Mouse (Mus musculus): Measurements from ENCODE around the gene Trmt1. TPM values are rescaled to one million over a fixed set of nuclear protein-coding genes. Genes with fewer than 3 reads are reported as not detected.
"Not testable (repeated sequence)": the region's sequence is repeated elsewhere in the genome, so short reads cannot be mapped to it uniquely, and the experiment has no call there.

The Trmt1 gene
- polyA plus RNA-seq, 1 experiment from 2014 or later = 57.8 TPM

DNA sequence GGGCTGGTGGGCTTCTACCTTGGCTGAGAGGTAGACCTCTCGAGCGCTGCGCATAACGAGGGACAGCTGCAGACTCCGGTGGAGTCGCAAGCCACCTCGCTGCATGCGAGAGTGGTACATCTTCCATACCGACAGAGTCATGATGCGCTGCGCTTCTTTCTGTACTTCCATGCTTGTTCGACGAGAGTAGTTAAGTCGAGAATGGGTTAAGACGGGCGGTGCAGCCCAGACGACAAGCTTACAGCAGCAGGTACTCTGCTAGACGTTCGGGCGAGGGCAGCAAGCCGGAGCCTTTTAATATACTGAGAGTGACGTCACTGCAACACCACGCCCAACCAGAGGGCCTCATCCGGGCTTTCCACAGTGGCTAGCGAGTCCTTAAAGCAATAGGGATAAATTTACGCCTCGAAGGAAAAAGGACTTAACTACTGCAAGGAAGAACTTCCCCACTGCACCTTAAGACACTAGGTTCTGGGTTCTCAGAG is 23.5 kb upstream of the Trmt1 start, which contains the start of gene Ier2:
TSS of gene Ier2 (minus strand) at position 272 of the 485 bp plus-strand sequence.
- Histone ChIP-seq H3K27ac (peak within 1 kb of the TSS; percentile 95), H3K4me1 (replicated peaks) (peaks cover 70% of the 10 kb centered on the region), H3K36me3 (0 out of 2 replicates have a peak, but pooled peaks cover 3% of the 10 kb centered on the region), H3K9me3 (no peaks in the 10 kb centered on the region), H3K4me3 (peak within 1 kb of the TSS; percentile 97), H3K27me3 (ENCODE audit: insufficient read depth, poor library complexity, severe bottlenecking) (no peaks in the 10 kb centered on the region)
- peak; percentile 95 for DNase-seq (ENCODE audit: low spot score)
- under 1% methylated on average over 27 of the region's 27 CpGs for WGBS

DNA sequence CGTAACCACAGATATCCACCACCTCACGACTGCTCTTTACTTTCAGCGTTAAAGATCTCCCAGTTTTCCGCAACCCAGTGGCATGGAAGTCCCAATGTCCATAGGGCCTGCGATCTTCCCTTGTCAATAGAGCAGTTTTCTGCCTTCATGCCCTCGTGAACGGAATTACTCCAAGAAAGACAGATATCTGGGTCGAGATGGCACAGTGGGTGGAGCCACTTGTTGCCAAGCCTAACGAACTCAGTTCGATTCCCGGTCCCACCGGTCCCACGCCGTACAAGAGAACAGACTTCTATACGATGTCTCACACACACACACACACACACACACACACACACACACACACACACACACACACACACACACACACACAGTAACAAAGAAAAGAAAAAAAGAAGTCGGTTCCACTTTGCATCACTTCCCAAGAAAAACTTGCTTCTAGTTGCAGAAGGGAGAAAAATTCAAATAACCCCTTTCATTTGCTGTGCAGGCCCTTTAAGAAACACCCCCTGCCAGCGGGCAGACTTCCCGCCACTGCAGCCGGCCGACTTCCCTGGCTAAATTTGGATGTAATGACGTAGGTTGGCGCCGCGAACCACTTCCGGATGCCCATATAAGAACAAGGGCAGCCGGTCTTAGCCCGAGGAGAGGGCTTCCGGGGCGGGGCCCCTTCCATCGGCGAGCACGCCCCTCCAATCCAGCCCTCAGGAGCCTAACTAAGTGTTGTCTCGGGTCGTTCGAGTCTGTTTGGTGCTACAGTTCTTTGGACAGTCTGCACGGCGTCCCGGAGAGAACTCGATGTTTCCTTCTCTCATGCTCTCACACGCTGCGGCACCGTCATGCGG is 22.4 kb upstream of the Trmt1 start:
- Histone ChIP-seq H3K9me3 (no peaks in the 10 kb centered on the region), H3K36me3 (peaks cover 14% of the 10 kb centered on the region), H3K4me1 (replicated peaks) (peaks cover 63% of the 10 kb centered on the region), H3K27ac (peak overlapping the region; percentile 95), H3K27me3 (ENCODE audit: insufficient read depth, poor library complexity, severe bottlenecking) (no peaks in the 10 kb centered on the region), H3K4me3 (peak overlapping the region; percentile 97)
- WGBS = 3% methylated on average over 43 of the region's 43 CpGs
- peak; percentile 97 for DNase-seq (ENCODE audit: low spot score)

DNA sequence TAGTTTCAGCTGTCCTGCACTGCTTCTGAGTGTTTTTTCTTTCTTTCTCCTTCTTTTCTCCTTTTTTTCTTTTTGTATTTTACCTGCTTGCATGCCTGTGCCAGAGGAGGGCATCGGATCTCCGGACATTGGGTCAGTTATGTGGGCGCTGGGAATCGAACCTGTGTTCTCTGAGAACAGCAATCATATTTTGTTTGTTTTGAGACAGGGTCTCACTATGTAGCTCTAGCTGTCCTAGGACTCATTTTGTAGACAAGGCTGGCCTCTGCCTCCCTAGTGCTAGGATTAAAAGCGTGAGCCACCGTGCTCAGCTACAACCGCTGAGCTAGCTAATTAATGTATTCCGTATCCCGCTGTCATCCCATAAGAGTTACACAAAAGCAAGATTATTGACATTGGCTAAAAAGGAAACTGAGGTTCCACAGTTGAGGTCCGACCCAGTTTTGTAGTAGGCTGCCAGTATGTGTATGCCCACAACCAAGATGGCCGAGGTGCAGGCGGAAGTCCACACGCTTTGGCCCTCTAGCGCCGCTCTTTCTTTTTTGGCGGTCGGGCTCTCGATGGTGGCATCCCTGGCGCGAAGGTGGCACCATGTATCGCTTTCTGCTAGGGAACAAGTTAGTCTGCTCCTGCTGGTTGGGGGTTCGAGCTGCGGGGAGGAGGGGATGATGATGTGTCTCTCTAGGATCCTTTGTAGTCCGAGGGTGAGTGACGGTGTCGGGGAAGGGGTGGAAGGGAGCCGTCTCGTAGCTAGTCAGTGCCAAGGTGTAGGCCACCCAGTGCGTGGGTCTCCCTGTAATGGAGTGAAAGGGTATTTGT is 21.3 kb upstream of the Trmt1 start:
- Histone ChIP-seq H3K27me3 (ENCODE audit: insufficient read depth, poor library complexity, severe bottlenecking) (no peaks in the 10 kb centered on the region), H3K4me1 (replicated peaks) (peaks cover 53% of the 10 kb centered on the region), H3K4me3 (peak overlapping the region; percentile 97), H3K9me3 (no peaks in the 10 kb centered on the region), H3K36me3 (peaks cover 24% of the 10 kb centered on the region), H3K27ac (peak overlapping the region; percentile 95)
- DNase-seq (ENCODE audit: low spot score) = peak; percentile 83
- WGBS = under 1% methylated on average over 29 of the region's 29 CpGs

DNA sequence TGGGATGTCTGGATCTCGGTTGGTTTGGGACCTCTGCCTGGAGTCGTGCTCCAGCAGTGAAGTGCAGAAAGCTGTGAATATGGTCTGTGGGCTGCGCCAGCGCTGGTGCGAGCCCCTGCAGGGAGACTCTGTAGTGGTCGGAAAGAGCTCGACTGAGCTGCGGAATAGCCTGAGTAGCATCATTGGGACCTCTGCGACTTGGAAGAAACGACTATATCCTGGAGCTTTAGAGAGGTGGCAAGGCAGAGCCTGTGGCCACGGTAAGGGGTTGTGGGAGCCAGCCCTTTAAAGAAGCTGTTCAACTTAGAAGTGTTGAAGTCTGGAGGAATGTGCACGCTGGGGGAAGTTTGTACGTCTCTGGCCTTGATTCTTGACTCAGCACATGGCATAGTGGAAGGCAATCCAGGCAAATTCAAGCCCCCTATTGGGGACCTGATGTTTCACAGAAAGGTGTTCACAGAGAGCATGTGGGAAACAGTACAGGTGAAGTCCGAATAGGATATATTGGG is 20.7 kb upstream of the Trmt1 start:
- Histone ChIP-seq H3K27me3 (ENCODE audit: insufficient read depth, poor library complexity, severe bottlenecking) (no peaks in the 10 kb centered on the region), H3K36me3 (peaks cover 30% of the 10 kb centered on the region), H3K4me3 (peak overlapping the region; percentile 97), H3K9me3 (no peaks in the 10 kb centered on the region), H3K27ac (peak overlapping the region; percentile 95), H3K4me1 (replicated peaks) (peaks cover 46% of the 10 kb centered on the region)
- 3% methylated on average over 14 of the region's 14 CpGs for WGBS
- no peak for DNase-seq (ENCODE audit: low spot score)

DNA sequence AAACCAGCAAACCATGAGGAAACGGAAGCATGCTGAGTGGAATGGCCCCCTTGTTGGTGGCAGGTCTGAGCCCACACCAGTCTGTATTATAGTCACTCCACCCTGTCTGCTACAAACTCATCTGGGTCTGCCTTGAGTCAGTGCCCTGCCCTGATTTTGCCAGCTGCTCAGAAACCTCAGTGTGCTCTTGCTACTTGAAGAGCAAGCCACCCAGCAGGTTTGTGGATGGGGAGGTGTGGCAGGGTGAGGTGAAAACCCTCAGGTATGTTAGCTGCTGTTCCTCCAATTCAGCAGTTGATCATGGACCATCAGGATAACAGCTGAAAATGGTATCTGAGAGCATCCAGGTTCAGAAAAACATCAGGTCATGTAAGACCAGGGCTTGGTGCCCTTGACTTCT is 18.0 kb upstream of the Trmt1 start:
- H3K27ac ChIP-seq = no peak overlapping the region
- DNase-seq (ENCODE audit: low spot score) = no peak
- H3K9me3 ChIP-seq = no peaks in the 10 kb centered on the region
- H3K4me3 ChIP-seq = no peak overlapping the region
- H3K27me3 ChIP-seq (ENCODE audit: insufficient read depth, poor library complexity, severe bottlenecking) = no peaks in the 10 kb centered on the region
- WGBS = 76% methylated on average over 1 of the region's 1 CpGs
- peaks cover 57% of the 10 kb centered on the region for H3K36me3 ChIP-seq
- peaks cover 22% of the 10 kb centered on the region for H3K4me1 ChIP-seq (replicated peaks)

DNA sequence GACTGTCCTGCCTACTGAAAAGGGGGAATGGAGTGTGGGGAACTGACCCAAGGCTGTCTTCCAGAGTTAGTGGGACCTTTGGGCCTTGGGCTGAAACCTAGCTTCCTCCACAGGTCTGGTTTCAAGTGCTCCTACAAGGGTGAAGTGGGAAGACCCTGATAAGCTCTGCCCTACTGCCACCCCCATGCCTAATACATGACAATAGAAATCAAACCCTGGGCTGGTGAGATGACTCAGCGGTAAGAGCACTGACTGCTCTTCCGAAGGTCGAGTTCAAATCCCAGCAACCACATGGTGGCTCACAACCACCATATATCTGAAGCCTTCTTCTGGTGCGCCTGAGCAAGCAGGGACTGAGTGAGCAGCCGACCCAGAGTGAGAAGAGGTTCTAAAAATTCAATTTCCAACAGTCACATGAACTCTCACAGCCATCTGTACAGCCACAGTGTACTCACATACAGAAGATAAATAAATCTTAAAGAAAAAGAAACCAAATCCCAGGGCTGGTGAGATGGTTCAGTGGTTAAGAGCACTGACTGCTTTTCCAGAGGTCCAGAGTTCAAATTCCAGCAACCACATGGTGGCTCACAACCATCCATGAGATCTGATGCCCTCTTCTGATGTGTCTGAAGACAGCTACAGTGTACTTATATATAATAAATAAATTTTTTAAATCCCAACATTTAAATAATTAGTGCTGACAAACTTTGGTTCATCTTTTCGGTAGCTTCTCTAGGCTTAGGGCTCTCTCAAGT is 17.2 kb upstream of the Trmt1 start:
- Histone ChIP-seq H3K27me3 (ENCODE audit: insufficient read depth, poor library complexity, severe bottlenecking) (no peaks in the 10 kb centered on the region), H3K36me3 (peaks cover 65% of the 10 kb centered on the region), H3K4me1 (replicated peaks) (peaks cover 16% of the 10 kb centered on the region), H3K4me3 (no peak overlapping the region), H3K27ac (no peak overlapping the region), H3K9me3 (no peaks in the 10 kb centered on the region)
- WGBS = 88% methylated on average over 6 of the region's 6 CpGs
- no peak for DNase-seq (ENCODE audit: low spot score)

DNA sequence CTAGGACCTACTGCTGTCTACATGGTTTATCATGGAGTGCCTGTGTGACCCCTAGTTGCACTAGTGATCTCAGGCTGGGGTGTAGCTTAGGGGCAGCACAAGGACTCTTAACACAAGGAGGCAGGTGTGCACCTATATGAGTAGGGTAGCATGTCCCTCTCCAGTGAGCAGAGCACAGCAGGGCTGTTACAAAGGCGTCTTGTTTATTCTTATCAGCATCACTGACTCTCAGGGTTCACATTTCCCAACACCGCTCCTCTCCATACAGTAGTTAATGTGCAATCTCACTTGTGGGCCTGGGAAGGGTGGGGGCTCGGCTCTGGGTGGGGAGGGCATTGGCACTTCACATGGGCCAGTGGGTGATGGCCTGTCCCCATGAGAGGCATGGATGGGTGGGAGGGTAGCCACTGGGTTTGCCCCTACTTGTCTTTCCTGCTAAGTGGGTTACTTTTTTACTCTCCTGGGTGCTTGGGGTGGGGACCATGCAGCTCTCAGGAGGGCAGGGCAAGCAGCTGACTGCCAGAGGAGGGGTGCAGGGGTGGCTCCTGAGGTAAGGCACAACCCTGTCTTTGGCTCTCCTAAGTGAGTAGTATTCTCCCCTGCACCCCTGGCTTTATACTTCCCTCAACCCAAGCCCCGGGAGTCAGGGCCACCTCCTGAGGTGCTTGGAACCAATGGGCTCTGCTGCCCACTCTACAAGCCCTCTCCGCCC is 15.7 kb upstream of the Trmt1 start:
- DNase-seq (ENCODE audit: low spot score); H3K9me3 ChIP-seq; H3K4me3 ChIP-seq; H3K27me3 ChIP-seq (ENCODE audit: insufficient read depth, poor library complexity, severe bottlenecking); H3K27ac ChIP-seq: not testable (repeated sequence)
- WGBS = 91% methylated on average over 5 of the region's 5 CpGs
- Histone ChIP-seq H3K4me1 (replicated peaks) (peaks cover 11% of the 10 kb centered on the region), H3K36me3 (peaks cover 80% of the 10 kb centered on the region)

DNA sequence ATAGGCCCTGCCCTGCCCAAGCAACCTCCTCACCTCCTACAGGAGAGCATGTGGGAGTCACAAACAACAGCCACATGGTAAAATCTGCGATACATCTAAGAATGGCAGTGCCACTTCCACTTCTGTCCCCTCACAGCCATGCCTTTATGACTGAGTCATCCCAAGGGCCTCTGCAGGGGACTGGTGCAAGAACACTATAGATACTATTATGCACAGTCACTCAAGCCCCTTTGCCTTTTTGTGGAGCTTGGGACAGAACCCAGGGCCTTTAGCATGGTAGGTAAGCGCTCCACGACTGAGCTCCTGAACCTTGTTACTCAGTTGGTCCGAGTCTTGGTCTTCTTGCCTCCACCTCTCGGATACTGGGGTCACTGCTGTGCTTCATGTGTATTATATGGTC is 8.8 kb upstream of the Trmt1 start:
- H3K27me3 ChIP-seq (ENCODE audit: insufficient read depth, poor library complexity, severe bottlenecking) = no peaks in the 10 kb centered on the region
- H3K27ac ChIP-seq = no peak overlapping the region
- WGBS = 96% methylated on average over 5 of the region's 5 CpGs
- no peak overlapping the region for H3K4me3 ChIP-seq
- H3K4me1 ChIP-seq (replicated peaks) = no peaks in the 10 kb centered on the region
- H3K36me3 ChIP-seq = peaks cover 86% of the 10 kb centered on the region
- DNase-seq (ENCODE audit: low spot score) = no peak
- H3K9me3 ChIP-seq = no peaks in the 10 kb centered on the region

DNA sequence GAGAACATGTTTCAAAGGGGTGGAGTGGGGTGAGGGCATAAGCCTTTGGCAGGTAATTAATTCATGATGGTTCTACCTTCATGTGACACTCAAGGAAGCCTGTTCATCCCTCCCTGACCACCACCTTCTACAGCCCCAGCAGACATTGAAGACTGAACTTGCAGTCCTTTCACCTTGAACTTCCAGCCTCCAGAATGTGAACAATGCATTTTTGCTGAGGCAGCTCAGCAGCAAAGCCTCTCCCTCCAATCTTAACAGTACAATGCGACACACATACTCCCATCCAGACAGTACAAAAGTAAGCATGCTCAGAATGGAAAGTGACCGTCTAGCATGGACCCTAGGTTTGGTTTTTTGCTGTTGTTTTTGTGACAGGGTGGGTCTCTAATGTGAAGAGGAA is 4.6 kb upstream of the Trmt1 start:
- WGBS = 89% methylated on average over 2 of the region's 2 CpGs
- Histone ChIP-seq H3K9me3 (no peaks in the 10 kb centered on the region), H3K36me3 (peaks cover 73% of the 10 kb centered on the region), H3K4me1 (replicated peaks) (peaks cover 21% of the 10 kb centered on the region), H3K4me3 (no peak overlapping the region), H3K27me3 (ENCODE audit: insufficient read depth, poor library complexity, severe bottlenecking) (no peaks in the 10 kb centered on the region), H3K27ac (no peak overlapping the region)
- no peak for DNase-seq (ENCODE audit: low spot score)

DNA sequence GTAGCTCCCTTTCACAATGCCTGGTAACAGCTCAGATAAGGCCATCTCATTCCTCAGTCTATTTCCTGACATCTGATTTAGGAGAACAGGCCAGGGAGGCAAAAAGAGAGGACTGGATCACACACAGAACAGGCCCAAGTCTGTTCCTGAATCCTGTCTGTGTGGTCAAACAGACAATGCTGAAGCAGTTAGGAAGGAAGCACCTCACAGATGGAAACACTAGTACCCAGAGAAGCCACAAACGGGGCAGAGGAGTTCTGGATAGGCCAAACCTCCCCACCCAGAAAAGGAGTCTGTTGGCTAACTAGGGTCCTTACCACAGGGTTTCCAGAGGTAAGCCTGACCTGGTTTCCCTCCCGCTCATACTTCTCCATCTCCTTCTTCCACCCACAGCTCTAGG is 3.9 kb upstream of the Trmt1 start:
- DNase-seq (ENCODE audit: low spot score) = no peak
- H3K36me3 ChIP-seq = peaks cover 65% of the 10 kb centered on the region
- WGBS = 93% methylated on average over 2 of the region's 2 CpGs

DNA sequence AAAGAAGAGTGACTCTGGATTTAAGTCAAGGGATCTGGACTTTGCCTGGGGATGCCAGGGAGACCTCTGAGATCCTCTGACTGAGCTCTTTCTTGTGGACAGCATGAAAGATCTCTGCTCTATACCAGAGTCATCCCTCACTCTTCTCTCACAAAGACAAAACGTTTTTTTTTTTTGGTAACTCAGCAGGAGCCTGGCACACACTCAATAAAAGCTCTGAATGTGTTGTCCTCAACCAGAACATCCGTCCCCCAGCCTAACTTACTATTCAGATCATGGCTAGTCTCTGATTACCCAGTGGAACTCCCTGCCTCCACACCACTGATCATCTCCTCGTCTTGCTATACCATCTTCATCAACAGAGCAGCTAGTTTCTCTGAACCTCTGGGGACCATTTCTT is 1.6 kb upstream of the Trmt1 start:
- Histone ChIP-seq H3K9me3 (no peaks in the 10 kb centered on the region), H3K27ac (no peak overlapping the region), H3K36me3 (peaks cover 55% of the 10 kb centered on the region), H3K4me3 (0 out of 2 replicates have a peak overlapping the region, but pooled peaks have one; percentile 6), H3K4me1 (replicated peaks) (peaks cover 41% of the 10 kb centered on the region), H3K27me3 (ENCODE audit: insufficient read depth, poor library complexity, severe bottlenecking) (no peaks in the 10 kb centered on the region)
- no peak for DNase-seq (ENCODE audit: low spot score)
- 45% methylated on average over 3 of the region's 3 CpGs for WGBS

More for the DNA sequence above, 3.9 kb upstream of the Trmt1 start:
- H3K4me3 ChIP-seq = no peak overlapping the region
- H3K4me1 ChIP-seq (replicated peaks) = peaks cover 26% of the 10 kb centered on the region
- no peaks in the 10 kb centered on the region for H3K27me3 ChIP-seq (ENCODE audit: insufficient read depth, poor library complexity, severe bottlenecking)
- H3K27ac ChIP-seq = no peak overlapping the region
- H3K9me3 ChIP-seq = no peaks in the 10 kb centered on the region

Measured in hindbrain, embryonic 10.5 days (tissue).